Mouse (Mus musculus): ENCODE results near the gene Ago1. TPM values are rescaled to one million over a fixed set of nuclear protein-coding genes. Genes with fewer than 3 reads are reported as not detected.

Gene Ago1
- 56.3 to 63.7 TPM (median 59.3 TPM) in 4 replicates for total RNA-seq (2023; ENCODE audit: inconsistent age)

DNA sequence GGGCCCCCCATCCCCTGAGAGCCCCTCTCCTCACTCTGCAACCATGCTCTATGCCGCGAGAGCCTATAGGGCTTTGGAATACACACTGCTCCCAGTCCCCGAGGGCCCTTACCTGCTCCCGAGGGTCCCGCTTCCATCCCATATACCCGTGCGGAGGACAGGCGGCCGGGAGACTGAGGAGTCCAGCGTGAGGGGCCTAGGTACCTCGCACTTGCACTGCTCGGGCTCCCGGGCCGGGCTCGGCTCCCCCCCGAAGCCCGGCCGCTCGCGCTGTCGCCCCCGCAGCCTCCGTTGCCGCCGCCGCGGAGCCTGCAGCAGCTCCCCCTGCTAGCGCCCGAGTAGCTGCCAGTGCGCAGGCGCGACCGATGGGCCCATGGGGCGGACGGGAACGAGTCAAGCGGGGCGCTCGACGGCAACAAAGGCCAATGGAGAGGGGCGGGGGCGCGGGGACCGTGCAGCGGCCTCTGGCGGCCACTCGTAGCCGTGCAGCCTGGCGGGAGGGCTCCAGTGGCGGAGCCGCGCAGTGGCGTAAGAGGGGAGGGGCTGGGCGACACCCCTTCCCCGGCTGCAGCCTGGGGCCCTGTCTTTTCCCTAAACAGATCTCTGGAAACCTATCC lies at the start of gene Ago1:
TSS of gene Ago1 (minus strand) at position 299 of the 617 bp plus-strand sequence.

GRCm38 (mm10) chr4:126429347-126430079 lies 38.9 kb downstream of the Ago1 start, which contains the start of gene Ago3:
TSS of gene Ago3 (minus strand) at chr4:126429556.

Other genes starting within 250 kb of the Ago1 start
- gene Map7d1, start 212.2 kb downstream of the Ago1 start, total RNA-seq (2023; ENCODE audit: inconsistent age): 44.6 to 60.7 TPM (median 55.7 TPM) in 4 replicates
- 40.2 to 46.6 TPM (median 44.6 TPM) in 4 replicates for gene Trappc3, start 206.3 kb downstream of the Ago1 start, total RNA-seq (2023; ENCODE audit: inconsistent age)
- gene Col8a2, start 181.8 kb downstream of the Ago1 start, total RNA-seq (2023; ENCODE audit: inconsistent age): not detected in 4 replicates
- gene Adprhl2, start 146.9 kb downstream of the Ago1 start, total RNA-seq (2023; ENCODE audit: inconsistent age): 33.3 to 45.0 TPM (median 39.4 TPM) in 4 replicates
- gene Tekt2, start 142.9 kb downstream of the Ago1 start, total RNA-seq (2023; ENCODE audit: inconsistent age): not detected in 4 replicates
- 18.4 to 33.7 TPM (median 26.3 TPM) in 4 replicates for gene Ago3, start 39.0 kb downstream of the Ago1 start, total RNA-seq (2023; ENCODE audit: inconsistent age)
- 8.6 to 11.2 TPM (median 9.5 TPM) in 4 replicates for gene Ago4, start 64.9 kb upstream of the Ago1 start, total RNA-seq (2023; ENCODE audit: inconsistent age)
- gene Clspn, start 88.4 kb upstream of the Ago1 start, total RNA-seq (2023; ENCODE audit: inconsistent age): 11.4 to 16.4 TPM (median 13.6 TPM) in 4 replicates
- gene 5730409E04Rik, start 141.2 kb upstream of the Ago1 start, total RNA-seq (2023; ENCODE audit: inconsistent age): 0.64 to 1.1 TPM (median 0.77 TPM) in 4 replicates
- 85.8 to 97.3 TPM (median 95.7 TPM) in 4 replicates for gene Psmb2, start 209.0 kb upstream of the Ago1 start, total RNA-seq (2023; ENCODE audit: inconsistent age)